Mouse (Mus musculus) E14TG2a.4 (cell line): ENCODE measurements around the gene 4921511M17Rik.
"Not testable (repeated sequence)": the region's sequence is repeated elsewhere in the genome, so short reads cannot be mapped to it uniquely, and the experiment has no call there.

Experiments used
- H3K27me3 ChIP-seq: 2 replicates; pipeline ENCODE4 v1.6.1; 2014; ENCODE audit warnings: low read length, control low read depth; ENCODE audit not compliant: insufficient read depth
- H3K36me3 ChIP-seq: 2 replicates; pipeline ENCODE4 v1.6.1; 2014; ENCODE audit warnings: low read length, control low read depth; ENCODE audit not compliant: insufficient read depth
- H3K4me1 ChIP-seq: replicated peaks from 2 replicates; pipeline ENCODE4 v1.6.1; 2014; ENCODE audit warnings: low read depth, low read length, control low read depth
- H3K4me3 ChIP-seq: replicated peaks from 2 replicates; pipeline ENCODE4 v1.5.1; 2014; ENCODE audit warnings: mild to moderate bottlenecking, low read length
- H3K9me3 ChIP-seq: 2 replicates; pipeline ENCODE4 v1.6.1; 2014; ENCODE audit warnings: low read length, control low read depth
- CTCF ChIP-seq: conservative IDR thresholded peaks from 2 replicates; pipeline ENCODE4 v1.5.1; 2014; ENCODE audit warnings: low read length
- NANOG ChIP-seq: IDR thresholded peaks from 2 replicates; pipeline ENCODE4 v1.6.1; 2014; ENCODE audit warnings: borderline replicate concordance, low read length, mixed read lengths
- POU5F1 ChIP-seq: IDR thresholded peaks from 2 replicates; pipeline ENCODE4 v1.6.1; 2014; ENCODE audit warnings: low read length, borderline replicate concordance

4921511M17Rik gene

DNA sequence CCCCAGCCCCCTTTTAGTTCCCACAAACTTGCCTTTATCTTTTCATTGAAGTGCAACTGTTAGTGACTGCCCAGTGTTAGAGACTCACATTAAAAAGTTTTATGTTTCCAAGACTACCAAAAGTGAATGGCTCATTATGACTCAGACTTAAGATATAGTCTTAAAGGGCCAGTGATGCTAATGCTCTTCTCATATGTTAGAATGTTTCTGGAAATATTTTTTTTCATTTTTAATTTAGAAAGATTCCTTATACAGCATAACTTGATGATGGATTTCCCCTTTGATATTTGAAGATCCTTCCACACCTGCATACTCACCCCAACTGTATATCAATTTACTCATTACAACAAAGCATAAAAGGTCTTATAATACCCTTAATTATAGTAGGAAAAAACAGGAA, at the start of gene 4921511M17Rik:
Gene 4921511M17Rik, minus strand, starts transcription at position 101 of the 400 bp plus-strand sequence.
- not testable (repeated sequence) for H3K4me1 ChIP-seq, H3K27me3 ChIP-seq, H3K36me3 ChIP-seq, H3K4me3 ChIP-seq, H3K9me3 ChIP-seq

DNA sequence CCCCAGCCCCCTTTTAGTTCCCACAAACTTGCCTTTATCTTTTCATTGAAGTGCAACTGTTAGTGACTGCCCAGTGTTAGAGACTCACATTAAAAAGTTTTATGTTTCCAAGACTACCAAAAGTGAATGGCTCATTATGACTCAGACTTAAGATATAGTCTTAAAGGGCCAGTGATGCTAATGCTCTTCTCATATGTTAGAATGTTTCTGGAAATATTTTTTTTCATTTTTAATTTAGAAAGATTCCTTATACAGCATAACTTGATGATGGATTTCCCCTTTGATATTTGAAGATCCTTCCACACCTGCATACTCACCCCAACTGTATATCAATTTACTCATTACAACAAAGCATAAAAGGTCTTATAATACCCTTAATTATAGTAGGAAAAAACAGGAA, 21.3 kb upstream of the 4921511M17Rik start, which contains the start of gene Gm10057:
Gene Gm10057, minus strand, starts transcription at position 101 of the 400 bp plus-strand sequence.
- not testable (repeated sequence) for H3K4me1 ChIP-seq, H3K27me3 ChIP-seq, H3K4me3 ChIP-seq, H3K9me3 ChIP-seq, H3K36me3 ChIP-seq

DNA sequence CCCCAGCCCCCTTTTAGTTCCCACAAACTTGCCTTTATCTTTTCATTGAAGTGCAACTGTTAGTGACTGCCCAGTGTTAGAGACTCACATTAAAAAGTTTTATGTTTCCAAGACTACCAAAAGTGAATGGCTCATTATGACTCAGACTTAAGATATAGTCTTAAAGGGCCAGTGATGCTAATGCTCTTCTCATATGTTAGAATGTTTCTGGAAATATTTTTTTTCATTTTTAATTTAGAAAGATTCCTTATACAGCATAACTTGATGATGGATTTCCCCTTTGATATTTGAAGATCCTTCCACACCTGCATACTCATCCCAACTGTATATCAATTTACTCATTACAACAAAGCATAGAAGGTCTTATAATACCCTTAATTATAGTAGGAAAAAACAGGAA, 21.1 kb downstream of the 4921511M17Rik start, which contains the start of gene Samt1:
Gene Samt1, minus strand, starts transcription at position 101 of the 400 bp plus-strand sequence.
- not testable (repeated sequence) for H3K4me3 ChIP-seq, H3K4me1 ChIP-seq, H3K36me3 ChIP-seq, H3K9me3 ChIP-seq, H3K27me3 ChIP-seq

DNA sequence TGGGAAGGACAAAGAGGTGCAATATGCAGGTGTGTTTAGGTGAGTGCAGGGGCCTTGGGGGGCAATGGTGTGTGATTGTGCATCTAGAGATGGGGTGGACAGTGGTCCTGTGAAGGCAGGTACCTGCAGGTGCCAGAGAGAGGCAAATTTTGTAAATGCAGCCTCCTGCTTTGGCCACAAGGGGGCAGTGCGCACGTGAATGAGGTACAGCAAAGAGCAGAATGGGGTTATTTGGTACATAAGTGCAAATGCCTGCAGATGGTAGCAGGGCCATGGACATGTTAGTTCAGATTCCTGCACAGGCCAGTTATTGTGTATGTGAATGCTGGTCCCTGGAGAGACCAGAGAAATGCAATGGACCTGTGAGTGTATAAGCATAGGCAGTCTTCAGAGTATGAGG, 56.7 kb downstream of the 4921511M17Rik start:
- not testable (repeated sequence) for H3K27me3 ChIP-seq, H3K36me3 ChIP-seq, H3K9me3 ChIP-seq

DNA sequence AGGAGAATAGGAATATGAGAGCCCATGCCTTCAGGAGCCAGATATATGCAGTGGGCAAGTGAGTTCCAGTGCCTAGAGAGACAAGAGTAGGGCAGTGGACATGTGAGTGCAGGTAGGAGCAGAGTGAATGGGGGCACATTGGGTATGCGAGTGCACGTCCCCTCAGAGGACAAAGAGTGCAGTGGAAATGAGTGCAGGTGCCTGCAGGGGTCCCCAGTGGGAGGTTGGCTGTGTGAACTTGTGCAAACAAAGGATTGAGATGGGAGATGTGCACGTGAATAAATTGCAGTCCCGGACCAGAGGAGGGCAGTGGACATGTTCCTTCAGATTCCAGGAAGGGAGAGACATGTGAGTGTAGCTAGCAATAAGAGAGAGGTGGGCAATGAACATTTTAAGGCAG, 57.2 kb downstream of the 4921511M17Rik start:
- not testable (repeated sequence) for H3K36me3 ChIP-seq, H3K4me3 ChIP-seq, H3K9me3 ChIP-seq, H3K27me3 ChIP-seq, H3K4me1 ChIP-seq

More for the DNA sequence above, 56.7 kb downstream of the 4921511M17Rik start:
- H3K4me3 ChIP-seq, H3K4me1 ChIP-seq: not testable (repeated sequence)

DNA sequence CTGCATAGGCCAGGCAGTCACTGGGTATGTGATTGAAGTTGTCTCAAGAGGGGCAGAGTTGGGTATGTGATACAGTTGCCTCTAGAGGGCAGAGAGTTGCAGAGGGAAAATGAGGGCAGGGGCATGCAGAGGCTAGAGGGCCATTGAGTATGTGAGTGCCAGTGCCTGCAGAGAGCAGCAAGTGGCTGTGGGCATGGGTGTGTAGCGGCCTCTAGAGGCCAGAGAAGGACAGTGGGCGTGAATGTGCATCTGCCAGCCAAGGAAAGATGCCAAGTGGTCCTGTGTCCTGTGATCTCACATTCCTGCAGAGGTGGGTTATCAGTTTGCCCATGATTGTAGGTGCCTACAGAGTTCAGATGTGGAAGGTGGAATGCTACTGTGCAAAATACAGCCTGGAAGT, 59.2 kb downstream of the 4921511M17Rik start:
- no peaks in the 10 kb centered on the region for H3K27me3 ChIP-seq
- no peaks in the 10 kb centered on the region for H3K4me1 ChIP-seq
- H3K9me3 ChIP-seq: no peaks in the 10 kb centered on the region
- H3K36me3 ChIP-seq: no peaks in the 10 kb centered on the region
- no peak overlapping the region for H3K4me3 ChIP-seq
- no peak for TF ChIP-seq NANOG
- 0 out of 2 replicates have a peak, but pooled peaks have one; percentile 3 for TF ChIP-seq CTCF
- TF ChIP-seq POU5F1: no peak
